Mouse (Mus musculus) right cerebral cortex, postnatal 14 days (tissue): Measurements from ENCODE around the gene Smg1.

Experiments used
- DNase-seq: peaks from one replicate; pipeline ENCODE4 v3.0.0; 2022

The Smg1 gene

DNA sequence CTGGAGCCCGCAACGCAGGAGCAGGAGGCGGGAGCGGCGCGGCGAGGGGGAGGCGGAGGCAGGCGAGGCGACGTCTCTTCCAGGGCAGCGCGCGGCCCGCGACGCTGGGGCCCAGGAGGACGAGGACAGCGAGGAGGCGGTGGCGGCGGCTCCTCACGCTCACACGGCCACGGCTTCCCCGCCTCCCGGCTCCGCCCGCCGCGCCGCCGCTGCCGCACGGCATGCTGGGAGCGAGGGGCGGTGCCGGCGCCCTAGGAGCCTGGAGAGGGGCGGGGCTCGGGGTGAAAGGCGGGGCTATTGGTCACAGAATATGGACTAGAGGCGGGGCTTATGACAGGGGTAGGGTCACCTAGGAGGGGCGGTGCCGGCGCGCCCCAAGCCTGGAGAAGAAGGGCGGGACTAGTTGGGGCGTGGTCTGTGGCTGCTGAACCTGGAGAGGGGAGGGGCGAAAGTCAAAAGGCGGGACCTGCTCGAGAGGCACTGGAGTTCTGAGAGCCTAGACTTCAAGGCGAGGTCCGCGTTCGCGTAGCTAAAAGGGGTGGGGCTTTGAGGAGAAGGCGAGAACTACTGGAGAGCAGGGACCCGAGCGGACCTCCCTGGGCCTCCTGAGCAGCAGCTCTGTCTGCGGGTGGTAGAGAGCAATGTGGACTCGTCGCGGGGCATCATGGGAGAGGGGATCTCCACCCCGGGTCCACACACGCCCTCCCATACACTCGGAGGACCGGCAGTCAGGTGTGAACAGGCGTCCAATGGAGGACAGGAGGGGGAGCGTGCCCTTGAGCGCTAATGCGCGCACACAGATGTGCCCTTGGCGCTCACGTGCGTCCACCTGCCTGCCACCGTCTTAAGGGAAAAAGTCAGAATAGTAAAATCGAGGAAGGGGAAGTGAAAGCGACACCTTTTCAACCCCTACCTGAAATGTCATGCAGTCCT, at the start of gene Smg1:
Gene Smg1, minus strand, starts transcription at position 218 of the 933 bp plus-strand sequence.
- peak; percentile 95 for DNase-seq

DNA sequence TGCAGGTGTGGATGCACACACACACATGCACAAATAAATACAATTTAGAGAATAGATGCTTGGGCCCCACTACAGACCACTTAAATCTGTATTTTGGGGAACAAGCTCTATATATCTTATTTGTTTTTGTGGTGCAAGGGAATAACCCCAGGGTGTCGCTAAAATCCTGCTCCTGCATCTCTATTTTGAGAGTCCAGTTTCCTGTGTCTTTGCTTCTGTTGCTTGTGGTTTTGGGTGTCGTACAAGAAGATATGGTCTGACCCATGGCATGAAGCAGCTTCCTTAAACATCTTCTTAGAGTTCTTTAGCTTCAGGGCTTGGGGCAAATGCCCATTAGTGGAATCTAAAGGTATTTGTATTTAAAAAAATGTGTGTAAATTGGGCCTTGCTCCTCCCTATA, 39.7 kb upstream of the Smg1 start:
- DNase-seq: no peak

DNA sequence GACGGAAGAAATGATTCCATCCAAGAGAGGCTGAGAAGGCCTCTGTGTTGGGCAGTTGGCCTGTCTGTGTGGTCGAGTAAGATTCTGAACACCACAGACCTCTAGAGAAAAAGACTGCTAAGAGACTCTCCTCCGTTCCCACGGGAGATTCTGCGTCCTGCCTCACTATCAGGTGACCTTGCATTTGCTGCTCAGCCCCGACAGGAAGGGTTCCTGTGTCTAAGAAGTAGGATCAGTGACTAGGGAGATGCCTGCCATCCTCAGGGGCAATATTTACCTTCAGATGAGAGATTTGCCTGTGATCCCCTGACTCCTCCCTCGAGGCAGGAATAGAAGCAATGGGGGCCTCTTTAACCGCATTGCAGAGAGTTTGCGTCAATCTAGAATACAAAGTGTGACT, 39.1 kb upstream of the Smg1 start:
- no peak for DNase-seq

DNA sequence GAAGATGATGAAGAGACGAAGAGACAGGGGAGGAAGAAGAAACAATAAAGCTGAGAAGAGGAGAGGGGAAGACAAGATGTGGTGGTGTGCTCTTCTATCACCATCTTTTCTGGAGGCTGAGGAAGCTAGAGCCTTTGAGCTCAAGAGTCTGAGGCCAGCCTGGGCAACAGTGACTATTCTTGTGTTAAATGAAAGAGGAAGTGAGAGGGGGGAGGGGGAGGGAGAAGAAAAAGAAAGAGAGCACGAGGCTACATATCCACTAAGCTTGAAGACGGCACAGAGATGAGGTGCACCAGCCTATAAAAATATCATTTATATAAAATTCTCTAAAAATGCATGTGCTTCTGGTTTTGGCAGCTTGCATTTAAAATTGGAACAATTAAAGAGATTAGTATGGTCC, 36.1 kb upstream of the Smg1 start:
- no peak for DNase-seq

DNA sequence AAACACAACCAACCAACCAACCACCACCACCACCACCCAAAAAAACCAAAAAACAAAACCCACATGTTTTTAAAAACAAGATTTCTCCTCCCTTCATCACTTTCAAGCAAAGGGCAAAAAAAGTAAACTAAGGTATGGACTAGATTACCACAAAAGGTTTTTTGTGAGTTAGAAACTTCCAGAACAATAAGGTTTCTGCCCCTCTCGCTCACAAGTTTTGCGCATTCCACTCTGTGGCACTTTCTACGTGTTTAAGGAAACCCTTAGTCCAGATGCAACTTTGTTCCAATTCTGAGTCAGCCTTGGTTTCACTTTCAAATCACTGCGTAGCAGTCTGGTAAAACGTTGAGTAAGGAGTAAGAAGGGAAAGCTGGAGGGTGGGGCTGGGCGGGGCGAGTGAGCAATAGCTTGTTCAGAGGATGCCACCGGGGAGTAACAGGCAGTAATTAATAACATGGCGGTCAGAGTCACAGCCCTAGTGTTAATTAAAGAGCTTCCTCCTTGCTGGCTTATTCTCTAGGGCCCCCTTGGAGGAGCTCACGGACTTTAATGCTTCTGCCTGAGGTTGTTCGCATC, 34.0 kb upstream of the Smg1 start:
- DNase-seq: no peak

DNA sequence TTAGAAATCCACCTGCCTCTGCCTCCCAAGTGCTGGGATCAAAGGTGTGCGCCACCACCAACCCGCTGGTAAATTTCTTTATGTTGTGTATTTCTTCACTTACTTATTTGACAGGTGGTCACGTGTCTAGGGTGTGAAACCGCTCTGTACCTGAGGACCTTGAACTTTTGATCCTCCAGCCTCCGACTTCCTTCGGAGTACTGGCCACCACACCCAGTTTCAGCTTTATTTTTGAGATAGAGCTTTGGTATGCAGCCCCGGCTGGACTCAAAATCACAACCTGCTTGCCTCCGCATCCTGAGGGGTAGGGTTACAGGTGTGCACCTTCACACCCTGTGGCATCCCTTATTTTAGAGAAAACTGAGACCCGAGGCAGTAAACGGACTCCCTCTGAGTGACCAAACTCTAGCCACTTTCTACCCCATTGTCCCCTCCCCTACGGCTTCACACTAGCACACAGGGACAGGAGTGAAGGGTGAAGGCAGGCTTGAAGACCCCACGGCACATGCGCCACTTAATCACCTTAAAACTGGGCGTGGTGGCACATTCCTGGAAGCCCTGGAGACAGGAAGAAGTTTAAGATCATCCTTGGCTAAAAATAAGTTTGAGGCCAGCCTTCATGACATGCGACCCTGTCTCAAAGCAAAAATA, 33.3 kb upstream of the Smg1 start:
- no peak for DNase-seq

DNA sequence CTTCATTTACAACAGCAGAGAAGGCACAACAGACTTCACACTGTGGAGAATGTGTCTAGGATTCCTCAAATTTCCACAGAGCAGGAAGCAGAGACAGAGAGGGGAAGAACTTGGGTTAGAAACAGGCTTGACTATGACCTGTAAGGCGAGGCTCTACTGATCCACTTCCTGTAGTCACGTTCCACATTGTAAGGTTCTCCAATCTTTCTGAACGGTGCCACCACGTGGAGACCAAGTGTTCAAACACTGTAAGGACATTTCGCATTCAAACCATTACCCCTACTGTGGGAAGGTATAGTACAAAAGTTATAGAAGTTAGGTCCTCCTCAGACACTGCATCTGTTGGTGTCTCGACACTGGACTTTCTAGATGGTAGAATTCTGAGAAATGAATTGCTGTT, 31.8 kb upstream of the Smg1 start:
- no peak for DNase-seq

DNA sequence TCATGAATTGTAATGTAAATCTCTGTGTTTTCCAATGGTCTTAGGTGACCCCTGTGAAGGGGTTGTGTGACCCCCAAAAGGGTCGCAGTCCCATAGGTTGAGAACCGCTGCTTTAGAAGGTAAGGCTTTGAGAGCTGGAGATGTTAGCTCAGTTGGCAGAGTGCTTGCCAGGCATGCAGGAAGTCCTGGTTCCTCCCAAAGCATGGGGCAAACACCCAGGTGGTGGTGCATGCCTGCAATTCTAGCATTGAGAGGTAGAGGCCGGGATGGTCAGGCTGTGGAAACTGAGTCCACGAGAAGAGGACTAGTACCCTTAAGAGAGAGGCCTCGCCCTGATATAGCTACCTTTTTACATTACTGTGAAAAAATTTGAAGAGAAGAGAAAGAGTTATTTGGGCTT, 31.4 kb upstream of the Smg1 start:
- no peak for DNase-seq

DNA sequence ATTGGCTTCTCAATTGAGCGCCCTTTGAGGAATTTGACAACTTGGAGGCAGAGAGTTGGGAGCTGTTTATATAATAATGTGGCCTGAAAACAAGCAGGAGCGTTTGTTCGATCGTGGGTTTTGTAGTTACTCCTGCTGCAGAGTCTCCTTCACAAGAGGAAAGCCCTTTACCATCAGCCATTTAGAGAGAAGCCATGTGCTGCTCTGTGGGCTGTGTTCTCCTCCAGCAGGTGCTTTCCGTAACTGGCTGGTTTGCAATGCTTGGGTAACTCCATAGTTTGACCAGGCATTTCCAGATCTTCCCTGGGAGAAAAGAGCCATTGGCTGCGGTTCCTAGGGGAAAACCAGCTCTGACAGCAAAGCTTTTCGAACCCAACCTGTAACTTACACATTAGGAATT, 30.7 kb upstream of the Smg1 start:
- no peak for DNase-seq

DNA sequence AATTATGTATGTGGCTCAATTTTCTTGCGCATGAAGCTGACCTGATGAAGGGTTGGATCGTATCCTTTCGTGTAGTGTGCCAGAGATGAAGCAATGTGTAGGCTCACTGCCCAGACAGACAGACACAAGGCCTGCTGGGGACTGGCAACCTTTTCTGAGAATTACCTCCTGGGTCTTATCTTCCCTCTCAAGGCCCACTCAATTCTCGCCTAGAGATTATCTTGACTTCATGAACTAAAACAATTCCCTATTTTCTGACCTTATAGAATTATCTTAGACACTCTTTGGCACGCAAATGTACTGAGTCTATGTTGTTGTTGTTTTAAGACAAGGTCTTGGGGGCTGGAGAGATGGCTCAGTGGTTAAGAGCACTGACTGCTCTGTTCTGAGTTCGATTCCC, 22.6 kb upstream of the Smg1 start:
- DNase-seq: no peak

DNA sequence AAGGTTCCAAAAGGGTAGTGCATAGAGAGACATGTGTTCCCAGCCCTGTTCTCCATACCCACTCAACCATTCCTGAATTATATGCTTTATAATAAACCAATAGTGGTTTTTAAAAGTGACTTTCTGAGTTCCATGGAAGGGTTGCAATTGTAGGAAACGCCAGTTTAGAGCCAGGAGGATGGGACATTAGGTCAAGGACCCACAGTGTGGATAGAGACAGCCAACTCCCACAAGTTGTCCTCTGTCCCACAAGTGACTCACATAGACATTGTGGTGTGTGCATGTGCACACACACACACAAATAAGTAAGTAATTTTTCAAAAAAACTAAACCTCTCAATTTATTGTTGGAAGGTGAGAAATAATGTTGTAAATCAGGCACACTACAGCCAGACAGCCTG, 20.1 kb upstream of the Smg1 start:
- DNase-seq: no peak

DNA sequence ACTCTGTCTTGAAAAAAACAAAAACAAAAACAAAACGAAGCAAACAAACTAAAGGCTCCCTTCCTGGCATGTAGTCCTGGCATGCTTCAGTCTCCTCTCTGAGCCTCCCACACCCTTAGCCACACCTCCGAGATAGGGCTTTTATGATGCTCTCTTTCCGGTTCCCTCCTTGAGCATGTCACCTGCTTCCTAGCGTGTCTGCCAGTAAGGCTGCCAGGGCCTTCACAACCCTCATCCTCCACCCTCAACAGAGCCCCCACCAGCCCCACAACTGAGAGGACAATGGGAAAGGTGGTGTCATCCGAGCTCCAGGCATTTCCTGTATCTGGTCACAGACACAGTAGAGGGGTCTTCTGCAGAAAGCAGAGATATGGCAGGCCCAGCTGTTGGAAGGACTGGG, 18.9 kb upstream of the Smg1 start:
- no peak for DNase-seq

DNA sequence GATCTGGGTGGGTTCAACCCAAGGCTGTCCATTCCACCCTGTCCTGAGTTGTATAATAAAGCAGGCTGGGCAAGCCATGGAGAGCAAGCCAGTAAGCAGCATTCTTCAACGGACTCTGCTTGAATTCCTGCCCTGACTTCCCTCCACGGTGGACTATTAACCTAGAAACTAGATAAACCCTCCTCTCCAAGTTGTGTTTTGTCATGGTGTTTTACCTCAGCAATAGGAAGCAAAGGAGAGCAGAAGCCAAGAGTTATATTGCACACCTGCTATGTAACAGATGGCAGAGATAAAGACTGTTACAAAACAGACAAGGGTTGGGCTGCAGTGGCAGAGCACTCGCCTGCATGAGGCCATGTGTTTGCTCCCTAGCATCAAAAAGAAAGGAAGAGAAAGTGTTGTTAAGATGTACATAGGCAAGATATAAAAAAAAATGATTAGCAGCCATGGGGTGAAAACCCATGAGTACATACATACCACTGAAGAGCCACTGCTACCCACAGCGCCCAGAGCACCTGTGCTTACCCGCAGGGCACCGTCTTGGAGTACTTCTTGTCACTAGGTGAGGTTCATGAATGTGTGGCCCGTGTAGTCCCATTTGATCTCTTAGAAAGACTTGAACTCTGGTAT, 16.3 kb upstream of the Smg1 start:
- no peak for DNase-seq

DNA sequence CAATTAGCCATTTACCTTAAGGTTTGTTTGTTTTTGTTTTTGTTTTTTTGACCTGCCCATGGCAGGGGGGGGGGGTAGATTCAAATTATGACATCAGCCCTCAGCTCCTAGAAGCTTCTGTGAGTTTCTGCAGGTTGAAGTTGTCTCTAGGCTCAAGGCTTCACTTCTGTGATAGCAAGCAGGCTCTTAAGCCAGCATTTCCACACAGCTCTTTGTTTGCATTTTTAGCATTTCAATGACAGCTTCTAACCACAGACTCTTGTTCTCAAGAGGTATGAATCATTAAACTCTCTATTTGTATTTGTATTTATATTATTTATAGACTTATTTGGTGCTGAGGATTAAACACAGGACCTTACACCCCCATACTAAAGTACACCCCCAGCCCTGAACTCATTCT, 15.0 kb upstream of the Smg1 start:
- DNase-seq: no peak

DNA sequence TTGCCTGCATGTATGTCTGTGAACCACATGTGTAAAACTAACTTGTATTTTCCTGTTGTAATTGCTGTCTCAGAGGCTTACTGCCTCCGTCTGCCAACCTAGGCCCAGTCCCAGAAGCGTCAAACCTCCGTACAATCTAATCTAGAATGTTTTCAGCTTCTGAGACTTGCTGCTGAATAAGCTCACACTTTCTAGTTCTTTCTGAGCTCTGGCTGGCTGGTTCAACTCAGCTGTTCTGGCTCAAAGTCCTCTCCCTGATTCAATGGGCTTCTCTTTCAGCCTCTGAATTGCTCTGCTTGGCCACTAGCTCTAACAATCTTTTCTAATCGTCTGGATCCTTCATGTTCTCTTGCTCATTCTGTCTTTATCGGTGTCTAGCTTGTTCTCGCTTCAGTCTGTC, 13.3 kb upstream of the Smg1 start:
- no peak for DNase-seq

DNA sequence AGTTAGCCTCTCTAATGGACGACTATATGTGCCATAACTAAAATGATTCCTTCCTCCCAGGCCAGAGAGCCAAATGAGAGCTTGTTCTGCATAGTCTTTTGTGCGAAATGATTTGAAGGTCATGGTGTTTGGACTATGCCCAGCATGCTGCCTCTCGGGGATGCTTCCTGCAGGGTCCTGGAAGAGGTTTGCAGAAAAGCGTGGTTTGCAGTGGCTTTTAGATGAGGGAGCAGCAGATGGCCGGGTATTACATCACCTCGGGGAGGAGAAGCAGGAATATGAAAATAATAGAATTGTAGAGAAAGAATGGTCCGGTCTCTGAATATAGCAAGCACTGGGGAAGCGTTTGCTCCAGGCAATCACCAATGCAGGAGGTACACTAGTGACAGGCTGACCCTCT, 11.0 kb upstream of the Smg1 start:
- DNase-seq: no peak

DNA sequence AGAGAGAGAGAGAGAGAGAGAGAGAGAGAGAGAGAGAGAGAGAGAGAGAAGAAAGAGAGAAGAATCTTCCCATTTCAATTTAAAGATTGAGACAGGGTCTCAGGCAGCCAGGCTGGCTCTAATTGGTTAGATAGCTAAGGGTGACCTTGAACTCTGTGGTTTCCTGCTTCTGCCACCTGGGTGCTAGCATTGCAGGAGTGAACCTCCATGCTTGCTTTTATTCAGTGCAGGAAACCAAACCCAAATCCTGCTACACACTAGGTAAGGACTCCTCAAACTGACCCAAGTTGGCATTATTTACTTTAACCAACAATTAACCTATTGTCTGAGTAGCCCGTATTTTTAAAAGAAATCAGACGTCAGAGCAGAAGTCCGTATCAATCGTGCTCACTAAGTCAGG, 10.5 kb upstream of the Smg1 start:
- no peak for DNase-seq

DNA sequence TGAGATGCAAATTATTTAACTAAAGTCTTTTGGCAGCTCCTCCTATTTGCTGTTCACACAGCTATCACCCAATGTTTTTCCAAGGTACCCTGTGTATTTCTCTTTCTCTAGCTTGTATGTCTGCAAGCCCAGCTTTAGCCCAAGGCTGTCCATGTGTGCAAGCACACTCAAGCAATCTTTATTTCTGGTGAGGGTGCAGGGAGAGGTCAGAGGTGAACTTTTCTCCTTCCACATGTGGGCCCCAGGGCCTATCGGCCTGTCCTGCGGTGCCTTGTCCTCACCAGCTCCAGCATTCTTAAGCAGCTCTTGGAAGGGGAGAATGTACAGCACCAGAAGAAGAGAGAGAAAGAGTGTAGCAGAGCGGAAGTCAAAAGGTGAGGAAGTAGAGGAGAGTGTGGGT, 9.5 kb upstream of the Smg1 start:
- no peak for DNase-seq

DNA sequence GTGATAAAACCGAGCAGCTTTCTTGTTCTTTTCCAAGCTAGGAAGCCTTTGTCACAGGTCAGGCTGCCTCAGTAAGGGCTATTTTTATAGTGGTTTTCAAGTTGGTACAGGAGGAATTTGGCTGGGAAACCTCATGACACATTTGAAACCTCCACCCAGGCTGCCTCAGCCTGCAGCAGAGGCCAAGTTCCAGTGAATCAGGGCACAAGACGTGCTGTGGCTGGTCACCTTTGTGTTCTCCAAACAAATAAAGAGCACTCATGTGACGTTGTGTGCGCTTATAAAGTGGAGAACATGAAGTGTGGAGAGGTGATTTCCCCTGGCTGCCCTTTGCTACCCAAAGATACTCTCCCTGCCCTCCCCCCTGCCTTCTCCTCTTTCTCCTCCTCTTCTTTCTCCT, 8.9 kb upstream of the Smg1 start:
- no peak for DNase-seq

DNA sequence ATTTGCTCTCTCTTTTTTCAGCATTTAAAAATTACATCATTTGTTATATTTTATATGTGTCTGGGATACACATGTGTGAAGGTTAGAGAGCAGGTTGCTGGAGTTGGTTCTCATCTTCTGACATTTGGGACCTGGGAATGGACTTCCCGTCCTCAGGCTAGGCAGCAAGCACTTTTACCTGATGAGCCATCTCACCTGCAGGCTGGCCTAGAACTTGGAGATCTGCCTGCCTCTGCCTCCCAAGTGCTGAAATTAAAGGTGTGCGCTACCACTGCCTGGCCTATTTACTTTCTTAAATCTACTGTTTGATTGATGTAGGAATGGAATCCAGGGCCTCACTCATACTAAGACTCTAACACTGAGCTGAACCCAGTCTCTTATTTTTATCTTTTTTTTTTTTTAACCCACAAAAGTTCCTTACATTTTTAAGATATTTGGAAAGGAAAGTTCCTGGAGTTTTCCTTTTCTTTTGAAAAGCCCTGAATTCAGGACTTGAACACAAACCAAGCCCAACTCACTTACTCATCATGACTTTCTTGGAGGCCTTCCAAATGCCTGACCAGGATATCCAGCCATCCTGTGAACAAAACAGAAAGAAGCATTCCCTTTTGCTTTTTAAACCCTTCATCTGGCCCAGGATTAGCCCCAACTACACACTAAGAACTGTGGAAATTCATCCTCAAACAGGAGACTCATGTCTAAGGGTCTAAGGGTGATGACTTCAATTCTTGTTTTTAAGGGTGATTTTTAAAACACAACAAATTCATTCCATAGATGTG, 8.1 kb upstream of the Smg1 start:
- DNase-seq: no peak

DNA sequence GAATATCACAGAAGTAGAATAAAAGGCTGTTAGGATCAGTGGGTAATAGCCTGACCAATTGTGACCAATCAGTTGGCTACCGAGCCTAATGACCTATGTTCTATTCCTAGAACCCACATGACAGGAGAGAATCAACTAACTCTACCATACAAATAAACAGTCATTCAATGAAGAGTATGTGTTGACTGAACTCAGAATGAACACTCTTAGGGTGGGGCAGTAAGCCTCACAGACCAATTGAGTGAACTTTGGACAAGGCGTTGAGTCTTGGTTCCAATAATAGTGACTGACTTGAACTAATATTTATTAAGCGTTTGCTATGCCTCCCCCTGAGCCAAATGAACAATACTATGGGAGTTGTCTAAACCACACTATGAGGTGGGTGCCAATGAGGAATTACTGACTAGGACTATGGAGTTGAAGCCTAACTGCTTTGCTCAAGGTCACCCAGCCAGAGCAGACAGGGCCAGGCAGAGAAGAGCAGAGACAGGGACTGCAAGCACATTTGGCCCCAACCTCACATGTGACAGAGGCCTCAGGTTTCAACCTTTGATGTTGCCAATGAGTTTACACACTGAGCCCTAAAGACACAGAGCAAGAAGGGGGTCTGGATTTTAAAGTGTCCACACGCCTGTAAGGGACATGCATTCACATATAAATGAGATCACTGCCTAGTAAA, 7.2 kb upstream of the Smg1 start:
- DNase-seq: no peak

DNA sequence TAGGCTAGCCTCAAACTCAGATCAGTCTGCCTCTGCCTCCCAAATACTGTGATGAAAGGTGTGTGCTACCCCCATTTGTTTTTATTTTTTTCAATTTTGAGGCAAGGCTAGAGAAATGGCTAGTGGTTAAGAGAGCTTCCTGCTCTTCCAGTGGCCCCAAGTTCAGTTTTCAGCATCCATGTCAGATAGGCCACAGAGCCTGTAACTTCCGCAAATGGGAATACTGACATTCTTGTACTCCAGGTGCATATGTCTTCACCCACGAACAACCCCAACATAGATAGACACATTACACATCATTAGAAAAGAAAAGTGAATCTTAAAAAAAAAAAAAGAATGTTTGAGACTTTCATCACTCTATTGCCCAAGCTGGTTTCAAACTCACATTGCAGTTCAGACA, 6.1 kb upstream of the Smg1 start:
- no peak for DNase-seq
